Mouse (Mus musculus) heart, postnatal 0 days (tissue): ENCODE data around the gene Slc25a38. TPM values are rescaled to one million over a fixed set of nuclear protein-coding genes. Genes with fewer than 3 reads are reported as not detected.
A peak's percentile ranks its signal among the peaks of the same experiment; 100 is the strongest.

Experiments
- ATAC-seq: fragments of 200-750 bp; cut with Nextera tagmentation; 2 replicates; pipeline ENCODE4 v1.8.0; 2017; ENCODE audit warnings: low read depth, moderate number of reproducible peaks, moderate library complexity; ENCODE audit not compliant: insufficient read depth
- DNase-seq: peaks from one replicate; pipeline ENCODE4 v3.0.0-alpha.2; 2016; ENCODE audit warnings: low spot score
- H3K27ac ChIP-seq: fragments of 300-500 bp; sonication (generic); 2 replicates; pipeline ENCODE4 v1.5.1; 2014; ENCODE audit warnings: low read depth, mild to moderate bottlenecking
- H3K27me3 ChIP-seq: fragments of 300-500 bp; sonication (generic); 2 replicates; pipeline ENCODE4 v1.6.1; 2014; ENCODE audit warnings: low read length, mixed read lengths; ENCODE audit not compliant: control insufficient read depth, insufficient read depth
- H3K36me3 ChIP-seq: fragments of 300-500 bp; sonication (generic); replicated peaks from 2 replicates; pipeline ENCODE4 v1.6.1; 2014; ENCODE audit warnings: low read length, mixed read lengths; ENCODE audit not compliant: control insufficient read depth, insufficient read depth
- H3K4me1 ChIP-seq: fragments of 300-500 bp; sonication (generic); 2 replicates; pipeline ENCODE4 v1.6.1; 2014; ENCODE audit warnings: antibody characterized with exemption; ENCODE audit not compliant: control insufficient read depth, insufficient read depth
- H3K4me2 ChIP-seq: fragments of 300-500 bp; sonication (generic); 2 replicates; pipeline ENCODE4 v1.6.1; 2014; ENCODE audit warnings: low read depth, mild to moderate bottlenecking, low read length, moderate library complexity
- H3K4me3 ChIP-seq: fragments of 300-500 bp; sonication (generic); 2 replicates; pipeline ENCODE4 v1.5.1; 2014; ENCODE audit warnings: low read depth, low read length
- H3K9ac ChIP-seq: fragments of 300-500 bp; sonication (generic); replicated peaks from 2 replicates; pipeline ENCODE4 v1.6.1; 2014; ENCODE audit warnings: low read depth, low read length, mixed read lengths
- H3K9me3 ChIP-seq: fragments of 300-500 bp; sonication (generic); replicated peaks from 2 replicates; pipeline ENCODE4 v1.6.1; 2016; ENCODE audit warnings: low read length; ENCODE audit not compliant: control insufficient read depth
- CTCF ChIP-seq: IDR thresholded peaks from 2 replicates; pipeline ENCODE4 v1.5.1; 2016; ENCODE audit warnings: antibody characterized with exemption, control low read depth, low read depth
- EP300 ChIP-seq: IDR thresholded peaks from 2 replicates; pipeline ENCODE4 v1.6.1; 2016; ENCODE audit warnings: antibody characterized with exemption, low read depth
- WGBS: fragments of 180-500 bp; shearing (Covaris S2); extraction: QIAGEN DNeasy Blood & Tissue Kit; methylation state at CpG from one replicate; pipeline ENCODE4 v1.1.7; 2014; 5-methylcytosine and 5-hydroxymethylcytosine counted together
- polyA plus RNA-seq: library from polyadenylated mRNA; unstranded; fragments of >200 nt; fragmentation: Nextera tagmentation; extraction: Ambion mirVana; gene quantifications from 2 replicates; pipeline ENCODE4 v1.2.1, GENCODE M21; 2015
- total RNA-seq: library from RNA; depleted of rRNA; stranded (reverse); fragments of >200 nt; gene quantifications from 2 replicates; pipeline ENCODE4 v1.2.3, GENCODE M21; 2014; ENCODE audit warnings: low replicate concordance; rRNA removed

Gene Slc25a38
- total and polyA plus RNA-seq, 2 experiments from 2014 or later: 11.3 to 16.8 TPM

- H3K4me3 ChIP-seq: no peak overlapping the region
- H3K9me3 ChIP-seq: no peaks in the 10 kb centered on the region
- DNase-seq: no peak
- H3K4me2 ChIP-seq: no peak overlapping the region
- no peak overlapping the region for H3K9ac ChIP-seq
- TF ChIP-seq EP300 (no peak), CTCF (no peak)
- no peak for ATAC-seq
- H3K36me3 ChIP-seq: no peaks in the 10 kb centered on the region
- H3K27me3 ChIP-seq: no peaks in the 10 kb centered on the region
- no peaks in the 10 kb centered on the region for H3K4me1 ChIP-seq
- H3K27ac ChIP-seq: no peak overlapping the region
- 39% methylated on average over 4 of the region's 4 CpGs for WGBS
Measured at GRCm38 (mm10) chr9:120158047-120158446, 47.9 kb downstream of the Slc25a38 start.

- no peaks in the 10 kb centered on the region for H3K27me3 ChIP-seq
- H3K4me3 ChIP-seq: no peak overlapping the region
- no peaks in the 10 kb centered on the region for H3K4me1 ChIP-seq
- H3K27ac ChIP-seq: no peak overlapping the region
- no peak for TF ChIP-seq EP300
- TF ChIP-seq CTCF: no peak
- no peak overlapping the region for H3K4me2 ChIP-seq
- no peaks in the 10 kb centered on the region for H3K9me3 ChIP-seq
- H3K36me3 ChIP-seq: no peaks in the 10 kb centered on the region
- 83% methylated on average over 16 of the region's 16 CpGs for WGBS
- ATAC-seq (no peak), DNase-seq (no peak)
- no peak overlapping the region for H3K9ac ChIP-seq
Measured at GRCm38 (mm10) chr9:120163862-120164261, 53.7 kb downstream of the Slc25a38 start.

GRCm38 (mm10) chr9:120167826-120168225 lies 57.7 kb downstream of the Slc25a38 start:
- no peaks in the 10 kb centered on the region for H3K36me3 ChIP-seq

GRCm38 (mm10) chr9:120171295-120171694 lies 61.1 kb downstream of the Slc25a38 start:
- no peak for DNase-seq
- WGBS: 31% methylated on average over 5 of the region's 5 CpGs
- H3K4me1 ChIP-seq: no peaks in the 10 kb centered on the region
- H3K9ac ChIP-seq: no peak overlapping the region
- H3K36me3 ChIP-seq: no peaks in the 10 kb centered on the region
- no peaks in the 10 kb centered on the region for H3K9me3 ChIP-seq
- no peak overlapping the region for H3K27ac ChIP-seq
- ATAC-seq: no peak
- 0 out of 2 replicates have a peak, but pooled peaks cover 9% of the 10 kb centered on the region for H3K27me3 ChIP-seq
- H3K4me2 ChIP-seq: no peak overlapping the region
- TF ChIP-seq CTCF (peak; percentile 62), EP300 (no peak)
- H3K4me3 ChIP-seq: no peak overlapping the region

More at GRCm38 (mm10) chr9:120167826-120168225, 57.7 kb downstream of the Slc25a38 start:
- DNase-seq (no peak), ATAC-seq (no peak)
- Histone ChIP-seq H3K27me3 (0 out of 2 replicates have a peak, but pooled peaks cover 9% of the 10 kb centered on the region), H3K9ac (no peak overlapping the region), H3K4me2 (no peak overlapping the region), H3K27ac (no peak overlapping the region), H3K4me1 (no peaks in the 10 kb centered on the region), H3K4me3 (no peak overlapping the region), H3K9me3 (no peaks in the 10 kb centered on the region)
- TF ChIP-seq EP300: no peak
- no peak for TF ChIP-seq CTCF
- 55% methylated on average over 11 of the region's 11 CpGs for WGBS

Other genes with a start within 250 kb of the Slc25a38 start
- gene Wdr48, start 215.5 kb upstream of the Slc25a38 start, total RNA-seq: 19.0 and 25.3 TPM in 2 replicates
- 19.4 and 19.9 TPM in 2 replicates for gene Wdr48, start 215.5 kb upstream of the Slc25a38 start, polyA plus RNA-seq
- 10.0 and 63.5 TPM in 2 replicates for gene Gorasp1, start 172.8 kb upstream of the Slc25a38 start, total RNA-seq
- 14.1 and 16.8 TPM in 2 replicates for gene Gorasp1, start 172.8 kb upstream of the Slc25a38 start, polyA plus RNA-seq
- gene Ttc21a, start 172.8 kb upstream of the Slc25a38 start, total RNA-seq: 0.27 TPM in 1 of 2 replicates, not detected in the other
- gene Ttc21a, start 172.8 kb upstream of the Slc25a38 start, polyA plus RNA-seq: 0.05 and 0.07 TPM in 2 replicates
- gene Csrnp1, start 125.7 kb upstream of the Slc25a38 start, total RNA-seq: 23.8 and 96.9 TPM in 2 replicates
- gene Csrnp1, start 125.7 kb upstream of the Slc25a38 start, polyA plus RNA-seq: 4.0 and 4.2 TPM in 2 replicates
- 140 and 178 TPM in 2 replicates for gene Xirp1, start 86.8 kb upstream of the Slc25a38 start, total RNA-seq
- gene Xirp1, start 86.8 kb upstream of the Slc25a38 start, polyA plus RNA-seq: 38.4 and 45.1 TPM in 2 replicates
- 1.5 and 5.2 TPM in 2 replicates for gene Cx3cr1, start 40.5 kb upstream of the Slc25a38 start, total RNA-seq
- 4.1 and 4.7 TPM in 2 replicates for gene Cx3cr1, start 40.5 kb upstream of the Slc25a38 start, polyA plus RNA-seq
- gene Ccr8, start 18.3 kb upstream of the Slc25a38 start, total RNA-seq: not detected in 2 replicates
- not detected in 2 replicates for gene Ccr8, start 18.3 kb upstream of the Slc25a38 start, polyA plus RNA-seq
- gene Rpsa, start 17.3 kb downstream of the Slc25a38 start, total RNA-seq: 1,454 and 1,728 TPM in 2 replicates
- gene Rpsa, start 17.3 kb downstream of the Slc25a38 start, polyA plus RNA-seq: 572 and 602 TPM in 2 replicates
- gene Mobp, start 39.3 kb downstream of the Slc25a38 start, total RNA-seq: not detected in 2 replicates
- 0.04 and 0.07 TPM in 2 replicates for gene Mobp, start 39.3 kb downstream of the Slc25a38 start, polyA plus RNA-seq
- gene Myrip, start 191.1 kb downstream of the Slc25a38 start, total RNA-seq: 2.0 and 2.6 TPM in 2 replicates
- 0.30 and 0.34 TPM in 2 replicates for gene Myrip, start 191.1 kb downstream of the Slc25a38 start, polyA plus RNA-seq